Mouse (Mus musculus): ENCODE results near the gene Mroh7. TPM values are rescaled to one million over a fixed set of nuclear protein-coding genes. Genes with fewer than 3 reads are reported as not detected.

Mroh7 gene
- polyA plus RNA-seq, 1 experiment = not detected

DNA sequence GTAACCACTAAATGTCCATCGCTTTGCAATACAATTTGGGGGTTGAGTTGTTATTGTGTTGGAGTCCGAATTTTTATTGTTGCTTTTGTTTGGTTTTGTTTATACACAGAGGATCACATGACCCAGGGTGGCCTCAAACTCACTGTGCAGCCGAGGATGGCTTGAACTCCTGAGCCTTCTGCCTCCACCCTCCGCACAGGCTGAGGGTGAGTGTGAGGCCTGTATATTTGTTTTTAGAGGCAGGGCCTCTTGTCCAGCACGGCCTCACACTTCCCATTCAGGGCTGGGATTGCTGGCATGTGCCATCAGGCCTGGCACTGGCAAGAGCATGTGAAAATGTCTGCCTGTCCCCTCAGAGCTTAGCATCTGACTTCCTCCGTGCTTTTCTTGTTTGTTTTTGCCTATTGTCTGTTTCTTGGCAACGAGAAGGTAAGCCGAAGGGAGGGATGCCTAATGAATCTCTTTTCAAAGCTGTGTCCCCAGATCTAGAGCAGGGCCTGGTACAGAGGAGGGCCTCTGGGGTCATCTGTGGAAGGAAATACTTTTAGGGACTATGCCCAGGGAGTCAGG is 25.5 kb downstream of the Mroh7 start:
- Histone ChIP-seq H3K9me3 (ENCODE audit: control insufficient read depth, low read length) (no peaks in the 10 kb centered on the region), H3K4me3 (replicated peaks) (no peak overlapping the region), H3K27me3 (ENCODE audit: control insufficient read depth) (peaks cover 11% of the 10 kb centered on the region), H3K36me3 (ENCODE audit: control insufficient read depth) (no peaks in the 10 kb centered on the region), H3K4me1 (ENCODE audit: control insufficient read depth) (no peaks in the 10 kb centered on the region; the same call in 1 of the 2 replicates)
- TF ChIP-seq TAL1 (IDR thresholded peaks at IDR 0.05; ENCODE audit: low read length) (no peak), GATA1 (IDR thresholded peaks at IDR 0.05; ENCODE audit: low read length) (no peak)

DNA sequence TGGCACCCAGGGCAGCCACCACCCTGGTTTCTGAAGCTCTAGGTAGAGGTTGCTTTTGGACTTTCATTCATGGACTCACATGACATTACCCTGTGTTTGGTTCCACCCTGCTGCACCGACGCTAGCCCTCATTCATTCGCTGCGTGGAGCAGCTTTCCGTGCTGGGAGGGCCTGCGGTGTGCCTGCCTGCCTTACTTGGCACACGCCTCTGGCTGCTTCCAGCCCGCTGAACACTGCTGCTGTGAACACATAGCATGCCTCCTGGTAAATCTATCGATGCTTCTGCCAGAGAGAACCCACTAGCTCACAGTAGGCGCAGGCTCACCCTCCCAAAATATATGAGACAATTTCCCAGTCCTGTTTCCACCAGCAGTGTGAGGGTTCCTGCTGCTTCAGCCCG is 26.3 kb downstream of the Mroh7 start:
- H3K9me3 ChIP-seq (ENCODE audit: control insufficient read depth, low read length) = no peaks in the 10 kb centered on the region
- TF ChIP-seq GATA1 (IDR thresholded peaks at IDR 0.05; ENCODE audit: low read length) (no peak), TAL1 (IDR thresholded peaks at IDR 0.05; ENCODE audit: low read length) (no peak)
- H3K4me1 ChIP-seq (ENCODE audit: control insufficient read depth) = no peaks in the 10 kb centered on the region; the same call in 1 of the 2 replicates
- H3K27me3 ChIP-seq (ENCODE audit: control insufficient read depth) = peaks cover 13% of the 10 kb centered on the region
- H3K4me3 ChIP-seq (replicated peaks) = no peak overlapping the region
- H3K36me3 ChIP-seq (ENCODE audit: control insufficient read depth) = no peaks in the 10 kb centered on the region

- Histone ChIP-seq H3K4me1 (ENCODE audit: control insufficient read depth) (no peaks in the 10 kb centered on the region; the same call in 1 of the 2 replicates), H3K36me3 (ENCODE audit: control insufficient read depth) (no peaks in the 10 kb centered on the region), H3K27me3 (ENCODE audit: control insufficient read depth) (peaks cover 13% of the 10 kb centered on the region), H3K9me3 (ENCODE audit: control insufficient read depth, low read length) (no peaks in the 10 kb centered on the region), H3K4me3 (replicated peaks) (no peak overlapping the region)
- no peak for TF ChIP-seq TAL1 (IDR thresholded peaks at IDR 0.05; ENCODE audit: low read length)
- no peak for TF ChIP-seq GATA1 (IDR thresholded peaks at IDR 0.05; ENCODE audit: low read length)
Observed at GRCm38 (mm10) chr4:106703956-106704355, 26.8 kb downstream of the Mroh7 start.

GRCm38 (mm10) chr4:106700798-106701197 is 29.9 kb downstream of the Mroh7 start:
- Histone ChIP-seq H3K36me3 (ENCODE audit: control insufficient read depth) (no peaks in the 10 kb centered on the region), H3K9me3 (ENCODE audit: control insufficient read depth, low read length) (no peaks in the 10 kb centered on the region), H3K4me3 (replicated peaks) (no peak overlapping the region), H3K27me3 (ENCODE audit: control insufficient read depth) (peaks cover 17% of the 10 kb centered on the region), H3K4me1 (ENCODE audit: control insufficient read depth) (no peaks in the 10 kb centered on the region)
- TF ChIP-seq GATA1 (IDR thresholded peaks at IDR 0.05; ENCODE audit: low read length) (no peak), TAL1 (IDR thresholded peaks at IDR 0.05; ENCODE audit: low read length) (no peak)

- H3K4me1 ChIP-seq (ENCODE audit: control insufficient read depth) = no peaks in the 10 kb centered on the region
- H3K27me3 ChIP-seq (ENCODE audit: control insufficient read depth) = peaks cover 15% of the 10 kb centered on the region
- no peaks in the 10 kb centered on the region for H3K9me3 ChIP-seq (ENCODE audit: control insufficient read depth, low read length)
- H3K4me3 ChIP-seq (replicated peaks) = no peak overlapping the region
- TF ChIP-seq TAL1 (IDR thresholded peaks at IDR 0.05; ENCODE audit: low read length) = no peak
- TF ChIP-seq GATA1 (IDR thresholded peaks at IDR 0.05; ENCODE audit: low read length) = no peak
- no peaks in the 10 kb centered on the region for H3K36me3 ChIP-seq (ENCODE audit: control insufficient read depth)
Observed at GRCm38 (mm10) chr4:106699989-106700388, 30.7 kb downstream of the Mroh7 start.

DNA sequence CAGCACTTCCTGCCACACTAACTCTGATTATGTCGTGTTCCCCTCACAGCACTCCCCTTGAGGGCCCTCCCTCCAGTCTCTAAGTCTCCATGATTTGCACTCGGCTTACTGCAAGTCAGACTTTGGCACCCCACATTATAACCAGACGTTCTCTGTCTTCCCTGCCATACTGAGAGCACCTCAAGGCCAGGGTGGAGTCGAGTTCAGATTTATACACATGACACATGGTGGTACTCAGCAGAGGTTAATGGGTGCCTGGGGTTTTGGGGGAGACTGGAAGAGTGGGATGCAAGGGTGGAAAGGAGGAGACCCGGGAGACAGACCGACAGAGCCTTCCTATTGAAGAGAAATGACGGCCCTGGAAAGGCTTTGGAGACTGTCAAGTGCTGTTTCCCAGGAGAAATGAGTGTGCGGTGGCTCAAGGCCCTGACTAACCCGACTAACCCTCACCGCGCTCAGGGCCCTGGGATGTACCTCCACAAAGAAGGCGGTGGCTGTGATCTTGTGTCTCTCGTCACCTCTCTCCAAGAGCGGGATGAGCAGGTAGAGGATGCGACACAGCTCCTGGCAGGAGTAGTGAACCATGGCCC is 36.8 kb downstream of the Mroh7 start:
- TF ChIP-seq GATA1 (IDR thresholded peaks at IDR 0.05; ENCODE audit: low read length) (no peak), TAL1 (IDR thresholded peaks at IDR 0.05; ENCODE audit: low read length) (no peak)

DNA sequence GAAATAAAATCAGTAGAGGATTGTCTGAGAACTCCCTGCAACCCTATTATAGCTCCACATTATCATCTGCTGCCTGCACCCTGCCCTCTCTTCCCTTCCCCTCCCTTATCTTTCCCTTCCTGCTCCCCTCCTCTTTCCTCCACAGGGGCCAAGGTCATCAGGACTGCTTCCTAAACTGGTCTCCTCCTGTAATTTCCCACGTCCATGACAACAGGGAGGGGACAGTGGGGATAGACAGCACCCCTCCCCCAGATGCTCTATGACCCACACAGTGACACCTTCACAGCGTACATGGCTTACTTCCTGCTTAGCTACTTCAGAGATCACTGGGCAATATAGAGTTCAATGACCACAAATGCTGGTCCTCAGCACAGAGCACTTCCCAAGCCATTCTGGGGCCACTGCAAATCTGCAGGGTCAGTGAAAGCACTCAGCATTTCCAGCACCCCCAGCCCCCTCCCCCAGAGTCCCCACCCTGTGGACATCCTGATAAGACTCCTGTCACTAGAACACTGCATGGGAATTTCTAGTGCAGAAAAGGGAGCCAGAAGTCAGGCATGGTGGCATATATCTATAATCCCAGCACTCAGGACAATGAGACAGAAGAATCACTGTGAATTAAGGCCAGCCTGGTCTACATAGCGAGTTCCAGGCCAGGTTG is 42.0 kb downstream of the Mroh7 start:
- Histone ChIP-seq H3K4me3 (replicated peaks) (no peak overlapping the region), H3K9me3 (ENCODE audit: control insufficient read depth, low read length) (no peaks in the 10 kb centered on the region), H3K36me3 (ENCODE audit: control insufficient read depth) (no peaks in the 10 kb centered on the region), H3K27me3 (ENCODE audit: control insufficient read depth) (0 out of 2 replicates have a peak, but pooled peaks cover 2% of the 10 kb centered on the region), H3K4me1 (ENCODE audit: control insufficient read depth) (peaks cover 7% of the 10 kb centered on the region)
- no peak for TF ChIP-seq TAL1 (IDR thresholded peaks at IDR 0.05; ENCODE audit: low read length)
- no peak for TF ChIP-seq GATA1 (IDR thresholded peaks at IDR 0.05; ENCODE audit: low read length)

More for the DNA sequence above, 36.8 kb downstream of the Mroh7 start:
- H3K9me3 ChIP-seq (ENCODE audit: control insufficient read depth, low read length) = no peaks in the 10 kb centered on the region
- H3K4me3 ChIP-seq (replicated peaks) = no peak overlapping the region
- H3K36me3 ChIP-seq (ENCODE audit: control insufficient read depth) = no peaks in the 10 kb centered on the region
- peaks cover 7% of the 10 kb centered on the region for H3K27me3 ChIP-seq (ENCODE audit: control insufficient read depth)
- H3K4me1 ChIP-seq (ENCODE audit: control insufficient read depth) = peaks cover 2% of the 10 kb centered on the region

- Histone ChIP-seq H3K4me3 (replicated peaks) (no peak overlapping the region), H3K36me3 (ENCODE audit: control insufficient read depth) (peaks cover 19% of the 10 kb centered on the region), H3K4me1 (ENCODE audit: control insufficient read depth) (peaks cover 38% of the 10 kb centered on the region), H3K9me3 (ENCODE audit: control insufficient read depth, low read length) (no peaks in the 10 kb centered on the region), H3K27me3 (ENCODE audit: control insufficient read depth) (no peaks in the 10 kb centered on the region)
- no peak for TF ChIP-seq TAL1 (IDR thresholded peaks at IDR 0.05; ENCODE audit: low read length)
- no peak for TF ChIP-seq GATA1 (IDR thresholded peaks at IDR 0.05; ENCODE audit: low read length)
Observed at GRCm38 (mm10) chr4:106680955-106681354, 49.8 kb downstream of the Mroh7 start.

DNA sequence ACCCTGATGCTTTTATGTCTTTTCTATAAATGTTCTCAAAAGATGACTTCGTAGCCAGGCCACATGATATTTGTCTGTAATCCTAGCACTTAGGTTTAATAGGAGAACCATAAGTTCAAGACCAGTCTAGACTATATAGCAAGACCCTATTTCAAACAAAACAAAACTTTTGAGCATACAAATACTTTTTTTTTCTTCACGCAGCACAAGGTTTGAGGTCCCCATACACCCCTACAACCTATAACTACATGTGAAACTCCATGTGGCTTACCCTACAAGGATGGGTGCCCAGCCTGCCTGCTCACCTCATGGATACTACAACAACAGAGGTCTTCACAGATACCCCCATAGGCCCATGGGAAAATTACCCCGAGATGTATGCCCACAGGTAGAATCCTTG is 51.6 kb downstream of the Mroh7 start:
- Histone ChIP-seq H3K36me3 (ENCODE audit: control insufficient read depth) (peaks cover 37% of the 10 kb centered on the region), H3K27me3 (ENCODE audit: control insufficient read depth) (no peaks in the 10 kb centered on the region), H3K9me3 (ENCODE audit: control insufficient read depth, low read length) (no peaks in the 10 kb centered on the region), H3K4me1 (ENCODE audit: control insufficient read depth) (peaks cover 38% of the 10 kb centered on the region), H3K4me3 (replicated peaks) (peak overlapping the region; percentile 76)
- TF ChIP-seq TAL1 (IDR thresholded peaks at IDR 0.05; ENCODE audit: low read length) (no peak), GATA1 (IDR thresholded peaks at IDR 0.05; ENCODE audit: low read length) (no peak)

All from erythroblast, embryonic 14.5 days (primary cell).